Mouse (Mus musculus) urinary bladder, postnatal 4 days (tissue): Measurements from ENCODE around the gene Tmem248.

Source experiments
- DNase-seq, 2 experiments: peaks; one replicate each; pipeline ENCODE4 v3.0.0; 2021 to 2022; ENCODE audit warnings: low spot score in 2 of 2

The Tmem248 gene

GRCm38 (mm10) chr5:130200233-130201029 is 16.4 kb upstream of the Tmem248 start:
- DNase-seq: no peak

- DNase-seq: no peak
Observed at GRCm38 (mm10) chr5:130203948-130204347, 12.9 kb upstream of the Tmem248 start.

GRCm38 (mm10) chr5:130204560-130204959 is 12.3 kb upstream of the Tmem248 start:
- no peak for DNase-seq

- no peak for DNase-seq
Observed at GRCm38 (mm10) chr5:130205441-130206023, 11.3 kb upstream of the Tmem248 start.

GRCm38 (mm10) chr5:130207299-130207698 is 9.6 kb upstream of the Tmem248 start:
- no peak for DNase-seq

GRCm38 (mm10) chr5:130212956-130213355 is 3.9 kb upstream of the Tmem248 start:
- DNase-seq: no peak

GRCm38 (mm10) chr5:130217406-130217805 is 525 bp downstream of the Tmem248 start:
- no peak for DNase-seq

GRCm38 (mm10) chr5:130218336-130218735 is 1.5 kb downstream of the Tmem248 start:
- DNase-seq: no peak

GRCm38 (mm10) chr5:130221316-130221715 is 4.4 kb downstream of the Tmem248 start:
- DNase-seq: no peak

- DNase-seq: no peak
Observed at GRCm38 (mm10) chr5:130221760-130222145, 4.9 kb downstream of the Tmem248 start.

GRCm38 (mm10) chr5:130222146-130223004 is 5.5 kb downstream of the Tmem248 start:
- peak; percentile 93 to 95 for DNase-seq

GRCm38 (mm10) chr5:130226790-130227189 is 9.9 kb downstream of the Tmem248 start:
- DNase-seq: no peak

GRCm38 (mm10) chr5:130228120-130228519 is 11.2 kb downstream of the Tmem248 start:
- no peak for DNase-seq

GRCm38 (mm10) chr5:130236302-130236701 is 19.4 kb downstream of the Tmem248 start:
- DNase-seq: no peak

- no peak for DNase-seq
Observed at GRCm38 (mm10) chr5:130239236-130239635, 22.4 kb downstream of the Tmem248 start.

GRCm38 (mm10) chr5:130239856-130240255 is 23.0 kb downstream of the Tmem248 start:
- DNase-seq: no peak

GRCm38 (mm10) chr5:130241426-130241825 is 24.5 kb downstream of the Tmem248 start:
- no peak for DNase-seq

GRCm38 (mm10) chr5:130247823-130248222 is 30.9 kb downstream of the Tmem248 start:
- no peak for DNase-seq

- no peak for DNase-seq
Observed at GRCm38 (mm10) chr5:130254164-130255016, 37.5 kb downstream of the Tmem248 start.

- peak; percentile 96 to 97 for DNase-seq
Observed at GRCm38 (mm10) chr5:130255017-130255720, 38.3 kb downstream of the Tmem248 start, which contains the start of the genes Sbds and Tyw1. TSS of gene Sbds (minus strand) at chr5:130255530. TSS of gene Tyw1 (plus strand) at chr5:130255619.
